Mouse (Mus musculus): ENCODE results near the gene Lrrfip1. TPM values are rescaled to one million over a fixed set of nuclear protein-coding genes. Genes with fewer than 3 reads are reported as not detected.
A peak's percentile ranks its signal among the peaks of the same experiment; 100 is the strongest.

The Lrrfip1 gene
- polyA plus RNA-seq, 1 experiment = 12.2 TPM

- Histone ChIP-seq H3K9me3 (peaks cover 7% of the 10 kb centered on the region), H3K36me3 (replicated peaks; ENCODE audit: low read length) (peaks cover 96% of the 10 kb centered on the region), H3K27me3 (replicated peaks) (no peaks in the 10 kb centered on the region), H3K4me1 (peaks cover 4% of the 10 kb centered on the region; the same call in 1 of the 2 replicates), H3K4me3 (replicated peaks) (no peak overlapping the region)
- no peak for TF ChIP-seq FLI1 (IDR thresholded peaks at IDR 0.05; ENCODE audit: low read length)
- no peak for TF ChIP-seq GATA1 (IDR thresholded peaks at IDR 0.05; ENCODE audit: borderline replicate concordance, low read length)
Observed at GRCm38 (mm10) chr1:91123466-91123865, 124.9 kb downstream of the Lrrfip1 start.

DNA sequence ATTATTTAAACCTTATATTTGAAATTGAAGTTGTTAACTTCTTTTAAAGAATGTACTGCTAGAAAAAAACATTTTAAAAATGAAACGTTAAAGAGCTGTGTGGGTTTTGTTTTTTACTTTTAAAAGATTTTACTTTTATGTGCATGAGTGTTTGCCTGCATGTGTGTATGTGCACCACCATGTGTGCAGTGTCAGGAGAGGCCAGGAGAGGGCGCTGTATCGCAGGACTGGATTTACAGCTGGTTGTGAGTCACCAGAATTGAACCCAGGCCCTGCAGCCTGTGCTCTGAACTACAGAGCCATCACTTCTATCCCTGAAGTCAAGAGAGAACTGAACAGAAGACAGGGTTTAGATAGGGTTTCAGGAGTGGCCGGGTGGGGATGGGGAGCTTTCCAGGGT is 130.3 kb downstream of the Lrrfip1 start:
- Histone ChIP-seq H3K36me3 (replicated peaks; ENCODE audit: low read length) (peaks cover 57% of the 10 kb centered on the region), H3K4me3 (replicated peaks) (no peak overlapping the region), H3K4me1 (no peaks in the 10 kb centered on the region), H3K9me3 (peaks cover 9% of the 10 kb centered on the region), H3K27me3 (replicated peaks) (no peaks in the 10 kb centered on the region)
- TF ChIP-seq GATA1 (IDR thresholded peaks at IDR 0.05; ENCODE audit: borderline replicate concordance, low read length) (no peak), FLI1 (IDR thresholded peaks at IDR 0.05; ENCODE audit: low read length) (no peak)

DNA sequence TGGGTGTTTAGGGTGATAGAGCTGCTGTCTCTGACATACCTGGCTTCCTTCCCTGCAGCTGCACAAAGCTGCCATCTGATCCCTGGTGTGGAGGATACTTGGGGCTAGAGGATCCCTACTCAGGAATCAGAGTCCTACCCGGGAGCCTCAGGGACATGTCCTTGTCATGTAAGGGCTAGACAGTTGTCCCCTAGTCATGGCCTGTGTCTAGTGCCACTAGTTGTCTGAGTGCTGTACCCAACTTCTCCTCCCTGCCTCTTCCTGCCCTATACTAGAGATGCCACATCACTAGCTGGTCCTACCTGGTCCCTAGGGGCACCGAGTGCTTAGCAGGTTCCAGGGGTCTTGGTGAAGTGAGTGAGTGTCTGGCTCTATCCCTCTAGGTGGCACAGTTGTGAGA is 138.5 kb downstream of the Lrrfip1 start:
- TF ChIP-seq FLI1 (IDR thresholded peaks at IDR 0.05; ENCODE audit: low read length) (no peak), GATA1 (IDR thresholded peaks at IDR 0.05; ENCODE audit: borderline replicate concordance, low read length) (no peak)
- H3K4me1 ChIP-seq = no peaks in the 10 kb centered on the region
- H3K4me3 ChIP-seq (replicated peaks) = no peak overlapping the region
- no peaks in the 10 kb centered on the region for H3K9me3 ChIP-seq
- peaks cover 3% of the 10 kb centered on the region for H3K36me3 ChIP-seq (replicated peaks; ENCODE audit: low read length)
- H3K27me3 ChIP-seq (replicated peaks) = peaks cover 2% of the 10 kb centered on the region

DNA sequence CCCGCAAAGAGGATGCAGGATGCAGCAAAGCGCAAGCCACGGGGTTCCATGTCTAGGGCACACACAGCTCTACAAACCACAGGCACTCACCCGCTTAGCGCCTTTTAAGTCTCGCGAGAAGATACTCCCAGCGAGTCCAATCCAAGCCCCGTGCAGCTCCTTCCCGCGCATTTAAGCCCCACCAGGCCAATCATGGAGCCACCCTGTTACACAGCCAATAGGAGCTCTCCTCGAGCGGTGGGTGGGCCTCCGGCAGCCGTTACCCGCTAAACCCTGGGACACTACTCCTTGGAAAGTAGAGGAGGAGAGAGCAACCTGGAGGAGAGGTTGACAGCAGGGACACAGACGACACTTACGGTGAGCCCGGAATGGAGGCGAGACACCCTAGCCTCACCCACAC is 146.3 kb downstream of the Lrrfip1 start, which contains the start of gene Rbm44:
Rbm44 (plus strand) TSS at position 277 of the 400 bp plus-strand sequence.
- Histone ChIP-seq H3K36me3 (replicated peaks; ENCODE audit: low read length) (no peaks in the 10 kb centered on the region), H3K4me1 (no peaks in the 10 kb centered on the region), H3K9me3 (peaks cover 5% of the 10 kb centered on the region), H3K4me3 (replicated peaks) (no peak within 1 kb of the TSS), H3K27me3 (replicated peaks) (peaks cover 31% of the 10 kb centered on the region)
- no peak for TF ChIP-seq FLI1 (IDR thresholded peaks at IDR 0.05; ENCODE audit: low read length)

- H3K4me3 ChIP-seq (replicated peaks) = no peak overlapping the region
- peaks cover 7% of the 10 kb centered on the region for H3K9me3 ChIP-seq
- H3K36me3 ChIP-seq (replicated peaks; ENCODE audit: low read length) = no peaks in the 10 kb centered on the region
- TF ChIP-seq FLI1 (IDR thresholded peaks at IDR 0.05; ENCODE audit: low read length) (no peak), GATA1 (IDR thresholded peaks at IDR 0.05; ENCODE audit: borderline replicate concordance, low read length) (no peak)
- H3K27me3 ChIP-seq (replicated peaks) = peaks cover 32% of the 10 kb centered on the region
- peaks cover 17% of the 10 kb centered on the region for H3K4me1 ChIP-seq
Observed at GRCm38 (mm10) chr1:91151509-91151908, 153.0 kb downstream of the Lrrfip1 start.

- Histone ChIP-seq H3K9me3 (peaks cover 4% of the 10 kb centered on the region), H3K36me3 (replicated peaks; ENCODE audit: low read length) (no peaks in the 10 kb centered on the region), H3K4me3 (replicated peaks) (no peak overlapping the region), H3K27me3 (replicated peaks) (peaks cover 32% of the 10 kb centered on the region), H3K4me1 (peaks cover 10% of the 10 kb centered on the region)
- TF ChIP-seq FLI1 (IDR thresholded peaks at IDR 0.05; ENCODE audit: low read length) (no peak), GATA1 (IDR thresholded peaks at IDR 0.05; ENCODE audit: borderline replicate concordance, low read length) (no peak)
Observed at GRCm38 (mm10) chr1:91166798-91167197, 168.3 kb downstream of the Lrrfip1 start.

DNA sequence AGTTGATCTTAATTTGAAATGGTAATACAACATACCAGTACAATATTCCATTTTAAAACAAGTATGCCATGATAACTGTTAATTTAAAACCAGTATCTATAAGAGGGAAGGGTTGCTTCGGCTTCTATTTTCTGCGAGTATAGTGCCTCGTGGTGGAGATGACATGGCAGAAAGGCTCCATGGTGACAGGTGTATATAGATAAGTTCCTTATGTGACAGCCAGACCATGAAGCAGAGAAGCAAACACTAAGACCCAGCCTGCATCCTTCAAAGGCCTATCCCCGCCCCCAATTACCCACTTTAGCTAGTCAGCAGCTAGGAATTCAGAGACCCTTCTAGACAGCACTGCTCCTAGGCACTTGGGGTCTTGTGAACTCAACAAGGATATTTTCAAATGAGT is 170.6 kb downstream of the Lrrfip1 start:
- H3K4me1 ChIP-seq = peaks cover 18% of the 10 kb centered on the region
- TF ChIP-seq FLI1 (IDR thresholded peaks at IDR 0.05; ENCODE audit: low read length) (no peak), GATA1 (IDR thresholded peaks at IDR 0.05; ENCODE audit: borderline replicate concordance, low read length) (no peak)
- peaks cover 9% of the 10 kb centered on the region for H3K9me3 ChIP-seq

DNA sequence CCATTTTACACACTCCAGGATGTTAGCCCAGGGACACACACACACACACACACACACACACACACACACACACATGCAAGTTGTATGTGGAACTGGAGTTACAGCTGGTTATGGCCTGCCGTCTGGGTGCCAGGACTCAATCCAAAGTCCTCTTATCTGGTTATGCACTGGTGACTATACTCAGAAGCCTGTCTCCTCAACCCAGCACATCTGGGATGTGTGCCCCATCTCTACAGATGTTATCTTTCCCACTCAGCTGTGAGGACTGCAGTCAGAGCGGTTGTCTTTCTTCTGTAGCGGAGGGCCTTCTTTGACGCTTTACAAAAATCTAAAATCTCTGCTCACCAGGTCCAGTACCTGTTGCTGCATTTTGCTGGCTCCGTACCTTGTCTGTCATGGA is 176.3 kb downstream of the Lrrfip1 start:
- Histone ChIP-seq H3K36me3 (replicated peaks; ENCODE audit: low read length) (no peaks in the 10 kb centered on the region), H3K9me3 (peaks cover 9% of the 10 kb centered on the region), H3K4me3 (replicated peaks) (no peak overlapping the region), H3K27me3 (replicated peaks) (peaks cover 32% of the 10 kb centered on the region), H3K4me1 (peaks cover 37% of the 10 kb centered on the region)
- TF ChIP-seq FLI1 (IDR thresholded peaks at IDR 0.05; ENCODE audit: low read length) (no peak), GATA1 (IDR thresholded peaks at IDR 0.05; ENCODE audit: borderline replicate concordance, low read length) (no peak)

More for the DNA sequence above, 170.6 kb downstream of the Lrrfip1 start:
- H3K4me3 ChIP-seq (replicated peaks) = no peak overlapping the region
- peaks cover 31% of the 10 kb centered on the region for H3K27me3 ChIP-seq (replicated peaks)
- H3K36me3 ChIP-seq (replicated peaks; ENCODE audit: low read length) = no peaks in the 10 kb centered on the region

DNA sequence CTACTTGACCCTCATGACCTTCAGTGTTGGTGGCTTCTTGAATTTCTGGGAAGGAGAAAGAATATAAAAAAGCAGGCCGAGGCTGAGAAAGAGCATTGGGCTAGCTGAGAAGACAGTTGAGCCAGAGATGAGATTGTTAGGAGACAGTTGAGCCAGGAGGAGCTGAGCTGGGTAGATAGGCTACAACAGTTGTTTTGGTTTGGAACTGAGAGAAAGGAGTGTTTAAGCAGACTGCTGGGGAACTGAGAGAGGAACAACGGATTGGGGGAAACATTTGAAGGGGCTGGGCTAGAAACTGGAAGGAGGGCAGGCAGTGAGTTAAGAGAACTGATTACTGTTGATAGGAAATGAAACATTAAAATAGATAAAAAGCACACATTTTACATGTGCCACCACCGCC is 177.5 kb downstream of the Lrrfip1 start:
- peaks cover 9% of the 10 kb centered on the region for H3K9me3 ChIP-seq
- H3K36me3 ChIP-seq (replicated peaks; ENCODE audit: low read length) = no peaks in the 10 kb centered on the region
- H3K27me3 ChIP-seq (replicated peaks) = peaks cover 41% of the 10 kb centered on the region
- H3K4me1 ChIP-seq = peaks cover 50% of the 10 kb centered on the region
- no peak for TF ChIP-seq FLI1 (IDR thresholded peaks at IDR 0.05; ENCODE audit: low read length)
- no peak for TF ChIP-seq GATA1 (IDR thresholded peaks at IDR 0.05; ENCODE audit: borderline replicate concordance, low read length)
- no peak overlapping the region for H3K4me3 ChIP-seq (replicated peaks)

DNA sequence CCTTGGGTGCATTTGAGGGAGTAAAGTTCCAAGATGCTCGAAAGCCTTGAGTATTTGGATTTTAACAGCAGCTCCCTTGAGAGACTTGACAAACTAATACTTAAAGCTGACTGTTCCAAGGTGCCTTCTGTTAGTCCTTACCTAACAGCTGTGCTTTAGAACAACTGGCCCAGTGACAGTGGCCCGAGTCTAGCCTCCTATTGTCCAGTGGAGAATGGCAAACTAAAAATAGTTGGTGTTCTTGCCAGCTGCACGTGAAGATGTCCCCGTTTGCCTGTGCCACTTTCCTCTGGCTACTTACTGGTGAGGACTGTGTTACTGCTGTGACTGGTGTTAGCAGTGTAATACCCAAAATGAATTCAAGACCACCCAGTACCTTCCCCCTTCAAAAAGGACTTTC is 178.3 kb downstream of the Lrrfip1 start:
- H3K9me3 ChIP-seq = peaks cover 4% of the 10 kb centered on the region
- no peak for TF ChIP-seq GATA1 (IDR thresholded peaks at IDR 0.05; ENCODE audit: borderline replicate concordance, low read length)
- no peak for TF ChIP-seq FLI1 (IDR thresholded peaks at IDR 0.05; ENCODE audit: low read length)
- H3K4me3 ChIP-seq (replicated peaks) = peak overlapping the region; percentile 14
- H3K27me3 ChIP-seq (replicated peaks) = peaks cover 37% of the 10 kb centered on the region
- H3K36me3 ChIP-seq (replicated peaks; ENCODE audit: low read length) = no peaks in the 10 kb centered on the region
- peaks cover 58% of the 10 kb centered on the region for H3K4me1 ChIP-seq

Other genes with a start within 250 kb of the Lrrfip1 start
- not detected in 2 replicates for gene Col6a3, start 154.8 kb upstream of the Lrrfip1 start, polyA plus RNA-seq (2012; ENCODE audit: insufficient read depth, low replicate concordance)
- not detected in 2 replicates for gene Mlph, start 83.7 kb upstream of the Lrrfip1 start, polyA plus RNA-seq (2012; ENCODE audit: insufficient read depth, low replicate concordance)
- not detected in 2 replicates for gene Prlh, start 45.6 kb upstream of the Lrrfip1 start, polyA plus RNA-seq (2012; ENCODE audit: insufficient read depth, low replicate concordance)
- 3.4 TPM in 1 of 2 replicates, not detected in the other for gene Rab17, start 29.1 kb upstream of the Lrrfip1 start, polyA plus RNA-seq (2012; ENCODE audit: insufficient read depth, low replicate concordance)
- gene Rbm44, start 146.4 kb downstream of the Lrrfip1 start, polyA plus RNA-seq (2012; ENCODE audit: insufficient read depth, low replicate concordance) = 0.07 TPM in 1 of 2 replicates, not detected in the other
- gene Ramp1, start 181.1 kb downstream of the Lrrfip1 start, polyA plus RNA-seq (2012; ENCODE audit: insufficient read depth, low replicate concordance) = 2.9 and 16.0 TPM in 2 replicates

Data from megakaryocyte, embryonic 14.5 days (primary cell).